Mouse (Mus musculus): ENCODE results near the gene Clmn.

DNA sequence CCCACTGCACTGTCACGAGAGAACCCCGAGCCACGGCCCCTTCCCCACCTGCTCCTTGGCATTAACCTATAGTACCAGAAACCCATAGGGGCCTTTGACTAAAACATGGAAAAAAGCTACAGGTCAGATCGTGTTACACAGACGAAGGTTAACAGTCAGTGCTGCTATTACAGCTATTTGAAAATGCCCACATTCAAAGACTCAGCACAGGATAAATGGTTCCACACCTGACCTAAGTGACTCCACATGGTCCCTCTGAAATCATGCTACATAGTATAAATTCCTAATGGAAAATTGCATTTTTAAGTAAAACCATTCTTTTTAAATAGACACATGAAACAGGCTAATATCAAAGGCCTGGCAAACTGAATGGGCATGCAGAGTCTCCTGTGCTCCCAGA, 148.5 kb downstream of the Clmn start:
- TF ChIP-seq CTCF (IDR thresholded peaks at IDR 0.05) (no peak), EP300 (IDR thresholded peaks at IDR 0.05; ENCODE audit: insufficient read depth, low read depth, low read length) (no peak), POLR2A (IDR thresholded peaks at IDR 0.05; ENCODE audit: insufficient read depth, low read depth, low read length) (no peak)

Data from heart, adult 2 months (tissue).